Mouse (Mus musculus) hematopoietic stem cell, adult 5-6 weeks (primary cell): ENCODE data around the gene Dennd5b. TPM values are rescaled to one million over a fixed set of nuclear protein-coding genes. Genes with fewer than 3 reads are reported as not detected.
A peak's percentile ranks its signal among the peaks of the same experiment; 100 is the strongest.
"Not testable (repeated sequence)": the region's sequence is repeated elsewhere in the genome, so short reads cannot be mapped to it uniquely, and the experiment has no call there.

Experiments used
- ATAC-seq, 2 experiments: fragments of 125-278 bp in 1 of 2; replicated peaks in 1 of 2; 2 replicates each; pipeline ENCODE4 v1.8.0; 2016 to 2017; ENCODE audit warnings: inconsistent platforms in 2 of 2, mild to moderate bottlenecking in 2 of 2, moderate number of reproducible peaks in 2 of 2, low read depth in 1 of 2, moderate TSS enrichment in 1 of 2; ENCODE audit not compliant: low FRiP score in 2 of 2, poor library complexity in 2 of 2, severe bottlenecking in 2 of 2, insufficient read depth in 1 of 2, low TSS enrichment in 1 of 2
- total RNA-seq: library from RNA; stranded (forward); fragments of 172-1452, 232-1000 nt; gene quantifications from 2 replicates; pipeline ENCODE4 v1.2.3, GENCODE M21; 2017

The Dennd5b gene
- total RNA-seq, result 6.6 and 7.8 TPM in 2 replicates

- peak; percentile 25 to 59; a peak in 3 of 4 replicates for ATAC-seq
Measured at GRCm38 (mm10) chr6:149101076-149101942, at the start of gene Dennd5b. TSS of gene Dennd5b (minus strand) at chr6:149101680.

GRCm38 (mm10) chr6:149148436-149149229, 47.2 kb upstream of the Dennd5b start:
- no peak for ATAC-seq

GRCm38 (mm10) chr6:149145143-149145542, 43.7 kb upstream of the Dennd5b start:
- no peak for ATAC-seq

- peak; percentile 97 to 98 for ATAC-seq
Measured at GRCm38 (mm10) chr6:149141393-149142173, 40.1 kb upstream of the Dennd5b start.

- ATAC-seq, result no peak
Measured at GRCm38 (mm10) chr6:149139471-149139870, 38.0 kb upstream of the Dennd5b start, which contains the start of gene Etfbkmt. TSS of gene Etfbkmt (plus strand) at chr6:149139849.

- no peak for ATAC-seq
Measured at GRCm38 (mm10) chr6:149139011-149139410, 37.5 kb upstream of the Dennd5b start.

GRCm38 (mm10) chr6:149137936-149138335, 36.5 kb upstream of the Dennd5b start:
- no peak for ATAC-seq

- ATAC-seq, result no peak
Measured at GRCm38 (mm10) chr6:149135631-149136030, 34.2 kb upstream of the Dennd5b start.

GRCm38 (mm10) chr6:149134391-149135150, 33.1 kb upstream of the Dennd5b start:
- ATAC-seq, result no peak

GRCm38 (mm10) chr6:149132311-149133077, 31.0 kb upstream of the Dennd5b start:
- ATAC-seq, result peak; percentile 95 to 98

GRCm38 (mm10) chr6:149131111-149131510, 29.6 kb upstream of the Dennd5b start:
- ATAC-seq, result no peak

GRCm38 (mm10) chr6:149129870-149130269, 28.4 kb upstream of the Dennd5b start, which contains the start of gene Gm10203:
TSS of gene Gm10203 (plus strand) at chr6:149130170.
- ATAC-seq, result not testable (repeated sequence)

GRCm38 (mm10) chr6:149126675-149127074, 25.2 kb upstream of the Dennd5b start:
- peak; percentile 45 to 53; a peak in 1 of 4 replicates for ATAC-seq

- ATAC-seq, result no peak
Measured at GRCm38 (mm10) chr6:149123042-149123441, 21.6 kb upstream of the Dennd5b start.

GRCm38 (mm10) chr6:149119853-149120252, 18.4 kb upstream of the Dennd5b start:
- peak; percentile 87 to 95 for ATAC-seq

- no peak for ATAC-seq
Measured at GRCm38 (mm10) chr6:149118935-149119334, 17.5 kb upstream of the Dennd5b start.
